Mouse (Mus musculus) right cerebral cortex, postnatal 36 days (tissue): ENCODE data around the gene Aptx.

Experiments used
- DNase-seq, 2 experiments: peaks; one replicate each; pipeline ENCODE4 v3.0.0; 2022; ENCODE audit warnings: low spot score in 2 of 2, mixed read lengths in 1 of 2

The Aptx gene

GRCm38 (mm10) chr4:40673526-40673925 lies 29.5 kb downstream of the Aptx start:
- DNase-seq: no peak

DNA sequence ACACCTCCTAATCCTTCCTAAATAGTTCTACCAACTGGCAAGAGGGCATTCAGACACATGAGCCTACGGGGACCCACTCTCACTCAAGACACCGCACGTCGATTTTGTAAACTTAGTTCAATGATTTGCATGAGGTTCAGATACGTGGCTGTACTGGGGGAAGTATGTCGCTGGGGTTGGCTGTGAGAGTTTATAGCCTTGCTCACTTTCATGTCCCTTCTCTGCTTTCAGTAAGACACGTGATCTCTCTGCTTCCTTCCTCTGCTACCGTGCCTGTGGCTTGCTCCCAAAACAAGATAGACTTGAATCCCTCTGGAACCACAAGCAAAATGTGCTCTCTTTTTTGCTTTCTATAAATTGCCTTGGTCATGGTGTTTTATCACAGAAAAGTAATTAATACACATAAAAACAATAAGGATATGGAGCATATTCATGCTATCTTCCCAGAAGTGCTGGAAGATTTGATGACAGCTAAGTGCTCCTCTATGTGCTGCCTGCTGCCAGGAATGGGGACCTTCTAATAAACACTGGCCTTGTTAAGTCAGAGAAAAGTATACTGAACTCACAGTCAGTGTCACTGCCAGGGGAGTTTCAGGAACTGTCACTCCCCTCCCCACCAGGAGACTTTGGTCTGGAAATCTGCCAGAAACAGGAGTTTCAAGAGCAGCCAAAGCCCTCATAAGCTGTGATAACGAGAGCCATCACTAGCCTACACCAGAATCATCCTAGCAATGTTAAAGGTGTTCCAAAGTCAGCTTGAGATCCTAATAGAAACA lies 36.6 kb downstream of the Aptx start:
- DNase-seq: no peak

DNA sequence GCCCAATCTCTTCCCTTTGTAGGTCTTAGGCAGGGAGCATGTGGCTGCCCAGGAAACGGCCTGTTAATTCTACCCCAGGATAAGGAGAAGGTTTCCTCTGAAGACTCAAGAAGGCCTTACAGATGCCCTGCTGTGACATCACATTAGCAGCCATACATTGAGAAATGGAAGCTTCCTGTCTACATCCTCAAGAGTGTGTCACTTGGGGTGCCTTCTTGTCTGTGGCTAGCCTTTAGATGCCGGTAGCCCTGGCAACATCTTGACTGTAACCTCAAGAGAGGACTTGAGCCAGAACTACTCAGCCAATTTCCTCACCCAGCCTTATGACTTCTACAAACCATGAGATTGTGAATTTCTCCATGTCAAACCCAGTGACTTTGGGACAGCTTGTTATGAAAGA lies 51.9 kb downstream of the Aptx start:
- DNase-seq: no peak

DNA sequence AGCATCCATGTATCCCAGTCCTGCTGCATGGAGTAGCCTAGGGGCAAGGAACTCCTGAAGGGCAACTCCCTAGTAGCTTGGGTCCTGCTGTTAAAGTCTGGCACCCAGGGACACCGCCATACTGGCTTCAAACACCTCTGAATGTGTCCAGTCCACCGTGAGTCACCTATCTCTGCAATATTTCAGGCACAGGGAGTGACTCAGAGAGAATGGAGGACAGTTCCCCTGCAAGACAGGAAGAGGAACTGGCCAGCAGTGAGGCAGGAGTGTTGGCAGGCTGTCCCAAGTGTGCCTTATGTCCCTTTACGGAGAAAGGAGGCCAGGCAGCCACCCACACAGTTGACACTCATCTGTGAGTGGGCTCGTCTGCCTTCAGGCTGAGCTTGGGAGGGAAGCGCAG lies 53.9 kb downstream of the Aptx start:
- peak in 1 of 2 experiments; percentile 4 for DNase-seq

GRCm38 (mm10) chr4:40643567-40643966 lies 59.4 kb downstream of the Aptx start:
- no peak for DNase-seq

DNA sequence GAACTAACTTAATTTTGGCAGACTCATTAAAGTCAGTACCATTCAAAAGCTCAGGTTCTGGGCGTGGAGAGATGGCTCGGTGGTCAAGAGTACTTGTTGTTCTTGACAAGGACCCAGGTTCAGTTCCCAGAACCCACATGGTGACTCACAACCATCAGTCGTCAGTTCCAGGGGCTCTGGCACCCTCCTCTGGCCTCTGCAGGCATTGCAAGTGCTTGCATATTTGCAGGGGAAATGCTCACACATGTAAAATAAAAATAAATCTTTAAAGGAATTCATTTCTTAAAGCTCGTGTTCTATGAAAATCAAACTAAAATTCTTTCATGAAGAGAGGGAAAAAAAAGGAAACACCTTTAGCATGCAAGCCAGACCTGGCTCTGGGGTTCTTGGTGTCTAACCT lies 62.0 kb downstream of the Aptx start:
- DNase-seq: no peak
